Mouse (Mus musculus): ENCODE data around the gene Ubr4.

DNA sequence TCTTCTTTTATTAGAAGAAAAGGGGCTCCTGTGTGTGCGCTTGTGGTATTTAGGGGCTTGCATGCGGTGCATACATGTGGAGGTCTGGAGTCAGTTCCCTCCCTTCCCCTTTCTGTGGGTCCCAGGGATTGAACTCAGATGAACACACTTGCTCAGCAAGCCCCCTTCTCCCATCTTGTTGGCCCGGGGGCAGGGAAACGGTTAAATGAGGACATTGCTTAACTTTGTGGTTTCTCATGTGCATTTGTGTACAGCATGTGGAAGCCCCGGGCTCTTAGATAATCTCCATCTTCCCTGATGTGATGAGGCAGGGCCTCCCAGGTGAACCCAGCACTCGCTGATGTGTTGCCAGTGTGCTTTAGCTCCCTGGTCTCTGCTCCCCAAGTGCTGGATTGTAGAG is 101.9 kb downstream of the Ubr4 start:
- TF ChIP-seq POLR2A (IDR thresholded peaks at IDR 0.05; ENCODE audit: borderline replicate concordance, control insufficient read depth, low read depth, low read length) (no peak), CTCF (IDR thresholded peaks at IDR 0.05; ENCODE audit: control insufficient read depth, insufficient read depth, low read length) (no peak)

Data from bone marrow, adult 2 months (tissue).